Mouse (Mus musculus) testis, adult 2 months (tissue): ENCODE measurements around the gene Rp9. TPM values are rescaled to one million over a fixed set of nuclear protein-coding genes. Genes with fewer than 3 reads are reported as not detected.
A peak's percentile ranks its signal among the peaks of the same experiment; 100 is the strongest.

Experiments
- H3K27ac ChIP-seq: fragments of 200-500 bp; 2 replicates; pipeline ENCODE4 v1.5.1; 2012; ENCODE audit warnings: low read depth, low read length; ENCODE audit not compliant: control insufficient read depth, insufficient read depth
- H3K27me3 ChIP-seq: fragments of 200-500 bp; 2 replicates; pipeline ENCODE4 v1.6.1; 2012; ENCODE audit warnings: mild to moderate bottlenecking, low read length, moderate library complexity; ENCODE audit not compliant: control insufficient read depth, insufficient read depth
- H3K36me3 ChIP-seq: fragments of 200-500 bp; 2 replicates; pipeline ENCODE4 v1.6.1; 2012; ENCODE audit warnings: mild to moderate bottlenecking, low read length; ENCODE audit not compliant: control insufficient read depth, insufficient read depth
- H3K4me1 ChIP-seq: fragments of 200-500 bp; 2 replicates; pipeline ENCODE4 v1.6.1; 2012; ENCODE audit warnings: low read length; ENCODE audit not compliant: control insufficient read depth, insufficient read depth
- H3K4me3 ChIP-seq: fragments of 200-500 bp; 2 replicates; pipeline ENCODE4 v1.5.1; 2012; ENCODE audit warnings: low read depth, mild to moderate bottlenecking, low read length, moderate library complexity, mixed read lengths; ENCODE audit not compliant: control insufficient read depth
- CTCF ChIP-seq: fragments of 200-500 bp; IDR thresholded peaks from 2 replicates; pipeline ENCODE4 v1.5.1; 2012; ENCODE audit warnings: low read depth, mild to moderate bottlenecking, inconsistent platforms, low read length, moderate library complexity; ENCODE audit not compliant: control insufficient read depth, insufficient read depth, insufficient replicate concordance
- POLR2A ChIP-seq: fragments of 200-500 bp; IDR thresholded peaks from 2 replicates; pipeline ENCODE4 v1.6.1; 2012; ENCODE audit warnings: low read depth, mild to moderate bottlenecking, inconsistent platforms, low read length, moderate library complexity; ENCODE audit not compliant: control insufficient read depth
- polyA plus RNA-seq: library from polyadenylated mRNA; depleted of rRNA; stranded (reverse); fragments of >200 nt; gene quantifications from 2 replicates; pipeline ENCODE4 v1.2.3, GENCODE M21; 2012

The Rp9 gene
- polyA plus RNA-seq, 1 experiment = 96.7 TPM

DNA sequence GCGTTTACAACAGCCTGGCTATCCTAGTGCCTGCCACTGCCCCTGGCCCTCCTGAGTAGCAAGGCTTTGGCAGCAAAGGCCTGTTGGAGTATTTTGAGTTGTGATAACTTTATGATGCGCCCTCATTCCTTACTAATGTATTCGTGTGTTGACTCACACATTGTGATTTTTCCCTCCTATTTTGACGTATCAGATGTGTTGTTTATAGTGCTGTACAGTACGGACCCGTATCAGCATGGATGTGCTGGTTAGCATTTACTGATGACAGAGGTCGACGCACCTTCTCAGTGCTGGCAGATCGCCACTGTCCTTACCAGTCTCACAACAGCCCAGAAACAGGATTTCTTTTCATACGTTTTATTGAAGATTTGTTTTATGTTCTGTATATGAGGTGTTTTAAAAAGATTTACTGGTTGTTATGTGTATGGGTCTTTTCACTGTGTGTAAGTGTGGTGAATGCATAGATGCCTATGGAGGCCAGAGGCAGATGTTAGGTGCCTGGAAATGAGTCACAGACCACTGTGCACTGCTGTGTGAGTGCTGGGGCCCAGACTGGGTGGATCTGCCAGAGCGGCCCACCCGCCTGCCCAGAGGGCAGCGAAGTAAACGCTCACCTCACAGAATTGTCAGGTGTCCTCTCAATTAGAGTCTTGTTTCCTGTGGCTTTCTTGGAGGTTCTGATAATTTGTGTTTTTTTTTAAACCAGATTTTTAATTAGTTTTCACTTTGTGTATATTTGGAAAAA, 40.7 kb downstream of the Rp9 start:
- Histone ChIP-seq H3K27me3 (no peaks in the 10 kb centered on the region), H3K27ac (no peak overlapping the region), H3K36me3 (no peaks in the 10 kb centered on the region; the same call in 1 of the 2 replicates), H3K4me1 (no peaks in the 10 kb centered on the region), H3K4me3 (no peak overlapping the region)
- TF ChIP-seq CTCF = no peak
- TF ChIP-seq POLR2A = no peak

DNA sequence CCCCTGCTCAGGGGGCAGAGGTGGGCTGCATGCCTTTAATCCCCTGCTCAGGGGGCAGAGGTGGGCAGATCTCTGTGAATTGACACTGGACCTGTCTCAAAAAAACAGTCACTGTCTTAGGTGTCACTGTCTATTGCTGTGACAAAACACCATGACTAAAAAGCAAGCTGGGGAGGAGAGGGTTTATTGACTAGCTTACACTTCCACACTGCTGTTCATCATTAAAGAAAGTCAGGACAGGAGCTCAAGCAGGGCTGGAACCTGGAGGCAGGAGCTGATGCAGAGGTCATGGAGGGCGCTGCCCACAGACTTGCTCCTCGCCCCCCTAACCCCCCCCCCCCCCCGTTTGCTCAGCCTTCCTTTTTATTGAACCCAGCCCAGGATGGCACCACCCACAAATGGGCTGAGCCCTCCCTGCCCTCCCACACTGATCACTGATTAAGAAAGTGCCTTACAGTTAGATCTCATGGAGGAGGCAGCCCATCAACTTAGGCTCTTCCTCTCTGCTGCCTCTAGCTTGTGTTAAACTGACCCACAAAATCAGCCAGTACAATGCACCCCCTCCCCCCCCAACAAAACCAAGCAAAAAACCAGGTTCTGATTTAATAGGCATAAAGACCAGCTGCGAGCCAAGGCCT, 41.4 kb downstream of the Rp9 start:
- Histone ChIP-seq H3K27me3 (no peaks in the 10 kb centered on the region), H3K27ac (no peak overlapping the region), H3K4me1 (no peaks in the 10 kb centered on the region), H3K4me3 (no peak overlapping the region), H3K36me3 (no peaks in the 10 kb centered on the region; the same call in 1 of the 2 replicates)
- TF ChIP-seq POLR2A (no peak), CTCF (no peak)

DNA sequence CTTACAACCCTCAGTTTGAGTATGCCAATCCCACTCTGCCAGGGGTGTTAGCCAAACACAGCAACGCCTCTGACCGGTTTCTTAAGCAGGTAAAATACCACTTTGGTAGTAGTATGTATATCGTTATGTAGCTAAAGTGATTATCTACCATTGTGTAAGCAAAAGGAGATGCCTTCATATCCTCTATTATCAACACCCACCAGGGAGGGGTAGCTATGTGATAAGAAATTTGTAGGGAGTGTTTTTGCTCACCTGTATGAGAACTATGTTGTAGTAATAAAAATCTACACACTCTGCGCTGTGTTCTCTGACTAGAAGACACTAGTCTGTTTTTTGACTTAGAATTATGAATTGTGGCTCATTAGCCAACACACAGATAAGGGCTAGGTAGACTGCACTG, 44.8 kb downstream of the Rp9 start:
- no peaks in the 10 kb centered on the region for H3K4me1 ChIP-seq
- TF ChIP-seq CTCF = no peak
- no peak for TF ChIP-seq POLR2A
- no peaks in the 10 kb centered on the region; the same call in 1 of the 2 replicates for H3K36me3 ChIP-seq
- H3K4me3 ChIP-seq = no peak overlapping the region
- no peaks in the 10 kb centered on the region for H3K27me3 ChIP-seq
- H3K27ac ChIP-seq = peak overlapping the region; percentile 39; the same call in 1 of the 2 replicates

DNA sequence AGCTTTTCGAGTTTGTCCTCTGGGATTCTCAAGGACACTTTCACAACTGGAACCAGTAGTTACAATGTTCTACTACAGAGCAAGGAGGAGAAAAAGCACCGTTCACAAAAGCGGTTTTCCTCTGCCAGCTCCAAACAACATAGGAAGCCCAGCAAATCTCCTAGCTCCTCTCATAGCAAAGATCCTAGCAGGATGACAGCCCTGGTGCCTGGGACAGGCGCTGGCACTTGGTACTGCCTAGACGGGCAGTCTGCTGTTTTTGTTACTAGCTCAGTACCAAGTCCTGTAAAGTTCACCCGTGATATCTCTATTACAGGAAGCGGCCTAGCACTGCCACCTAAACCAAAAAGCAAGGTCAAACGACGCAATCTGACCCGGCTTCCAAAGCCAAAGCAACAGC, 45.3 kb downstream of the Rp9 start:
- Histone ChIP-seq H3K4me1 (no peaks in the 10 kb centered on the region), H3K4me3 (no peak overlapping the region), H3K27ac (no peak overlapping the region), H3K36me3 (no peaks in the 10 kb centered on the region; the same call in 1 of the 2 replicates), H3K27me3 (no peaks in the 10 kb centered on the region)
- TF ChIP-seq POLR2A = no peak
- TF ChIP-seq CTCF = no peak

DNA sequence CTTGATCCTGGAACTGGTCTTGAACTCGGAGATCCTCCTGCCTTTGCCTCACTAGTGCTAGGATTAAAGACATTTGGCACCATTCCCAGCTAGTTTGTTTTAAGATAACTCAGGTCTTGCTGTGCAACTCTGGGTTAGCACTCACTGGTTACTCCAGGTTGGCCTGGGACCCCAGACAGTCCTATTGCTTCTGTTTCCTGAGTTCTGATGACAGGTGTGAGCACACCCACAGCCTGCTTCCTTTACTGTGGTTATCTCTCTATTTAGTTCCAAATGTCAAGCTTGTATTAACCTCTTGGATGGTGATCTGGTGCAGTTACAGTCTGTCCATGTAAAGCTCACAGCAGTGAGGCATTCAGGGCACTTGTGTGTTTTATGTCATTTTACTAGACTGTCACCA, 46.0 kb downstream of the Rp9 start:
- Histone ChIP-seq H3K36me3 (no peaks in the 10 kb centered on the region; the same call in 1 of the 2 replicates), H3K4me1 (no peaks in the 10 kb centered on the region), H3K4me3 (no peak overlapping the region), H3K27ac (no peak overlapping the region), H3K27me3 (no peaks in the 10 kb centered on the region)
- no peak for TF ChIP-seq CTCF
- TF ChIP-seq POLR2A = no peak

DNA sequence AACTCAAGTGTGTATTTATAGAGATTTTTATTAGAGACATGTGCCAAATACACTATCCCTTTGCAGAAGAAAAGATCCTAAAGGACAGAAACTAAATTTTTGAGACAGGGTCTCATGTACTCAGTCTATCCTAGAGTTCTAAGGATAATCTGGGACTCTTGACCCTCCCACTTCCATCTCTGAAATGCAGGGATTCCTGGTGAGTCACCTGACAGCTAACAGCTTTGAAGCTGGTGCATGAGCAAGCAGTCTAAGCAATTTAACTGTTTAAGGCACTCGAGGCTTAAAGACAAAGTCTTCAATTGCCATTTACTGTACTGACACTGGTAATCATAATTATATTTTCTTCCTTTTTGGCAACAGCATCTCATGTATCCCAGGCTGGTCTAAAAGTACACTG, 47.0 kb downstream of the Rp9 start:
- Histone ChIP-seq H3K27me3 (no peaks in the 10 kb centered on the region), H3K4me1 (peaks cover 4% of the 10 kb centered on the region; the same call in 1 of the 2 replicates), H3K4me3 (no peak overlapping the region), H3K27ac (no peak overlapping the region), H3K36me3 (no peaks in the 10 kb centered on the region; the same call in 1 of the 2 replicates)
- TF ChIP-seq CTCF (no peak), POLR2A (no peak)

DNA sequence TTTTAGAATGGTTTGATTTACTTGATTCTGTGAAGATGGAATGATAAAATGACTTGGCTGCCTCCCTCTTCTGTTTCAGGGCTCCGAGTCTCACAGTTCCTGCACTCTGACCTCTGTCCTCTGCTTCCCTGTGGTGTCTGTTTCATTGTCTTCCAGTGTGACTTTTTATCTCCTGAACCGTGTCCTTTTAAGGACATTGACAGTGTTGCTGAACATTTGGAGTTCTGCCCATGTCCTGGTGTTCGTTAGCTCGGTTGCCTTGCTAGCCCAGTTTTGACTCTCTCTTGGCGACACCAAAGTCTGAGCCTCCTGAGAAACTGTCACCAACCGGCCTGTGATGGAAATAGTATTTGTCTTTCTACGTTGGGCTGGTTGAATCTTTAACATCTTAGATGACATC, 49.1 kb downstream of the Rp9 start:
- H3K27me3 ChIP-seq = no peaks in the 10 kb centered on the region
- TF ChIP-seq CTCF = no peak
- no peak for TF ChIP-seq POLR2A
- H3K36me3 ChIP-seq = no peaks in the 10 kb centered on the region
- peaks cover 4% of the 10 kb centered on the region; the same call in 1 of the 2 replicates for H3K4me1 ChIP-seq
- H3K4me3 ChIP-seq = no peak overlapping the region
- no peak overlapping the region for H3K27ac ChIP-seq
